Mouse (Mus musculus) heart, postnatal 0 days (tissue): ENCODE measurements at regions not wholly inside any gene's neighbourhood (a gene's known extent, or its start where the extent isn't known, plus 50 kb on each side); places are given as distances from the start of the nearest gene placed in this dataset.

Experiments used
- CTCF ChIP-seq: IDR thresholded peaks from 2 replicates; pipeline ENCODE4 v1.5.1; 2016; ENCODE audit warnings: antibody characterized with exemption, control low read depth, low read depth
- EP300 ChIP-seq: IDR thresholded peaks from 2 replicates; pipeline ENCODE4 v1.6.1; 2016; ENCODE audit warnings: antibody characterized with exemption, low read depth

- TF ChIP-seq CTCF (no peak), EP300 (no peak)
These were observed 169.2 kb upstream of the Zdhhc25 start for GRCm38 (mm10) chr15:88430941-88431340.
